Mouse (Mus musculus): ENCODE measurements at regions not wholly inside any gene's neighbourhood (a gene's known extent, or its start where the extent isn't known, plus 50 kb on each side); places are given as distances from the start of the nearest gene placed in this dataset.

GRCm38 (mm10) chr4:47724331-47725004, 250.0 kb downstream of the Sec61b start:
- 12% methylated on average over 8 of the region's 8 CpGs for WGBS
- DNase-seq (ENCODE audit: low spot score) = no peak

GRCm38 (mm10) chr4:47725005-47725340, 250.5 kb downstream of the Sec61b start:
- H3K27ac ChIP-seq (replicated peaks; ENCODE audit: low read depth, low read length) = no peak overlapping the region
- TF ChIP-seq POLR2A (IDR thresholded peaks at IDR 0.05; ENCODE audit: borderline replicate concordance, extremely low read depth, insufficient read depth, insufficient read length) = no peak
- no peak overlapping the region for H3K9ac ChIP-seq (ENCODE audit: low read depth, low read length, severe bottlenecking)
- no peaks in the 10 kb centered on the region for H3K4me1 ChIP-seq (ENCODE audit: control insufficient read depth, insufficient read depth, low read length)
- no peaks in the 10 kb centered on the region for H3K9me3 ChIP-seq (ENCODE audit: control insufficient read depth, low read length)
- no peaks in the 10 kb centered on the region for H3K27me3 ChIP-seq (ENCODE audit: control insufficient read depth, insufficient read depth, low read length)
- H3K4me3 ChIP-seq (replicated peaks; ENCODE audit: low read length) = no peak overlapping the region
- ATAC-seq (ENCODE audit: low FRiP score, low read depth) (no peak), DNase-seq (ENCODE audit: low spot score) (no peak)
- H3K4me2 ChIP-seq (replicated peaks; ENCODE audit: low read depth, low read length, severe bottlenecking) = no peak overlapping the region
- WGBS = 16% methylated on average over 3 of the region's 3 CpGs
- H3K36me3 ChIP-seq (ENCODE audit: control insufficient read depth, insufficient read depth, low read length) = no peaks in the 10 kb centered on the region

More at GRCm38 (mm10) chr4:47724331-47725004, 250.0 kb downstream of the Sec61b start:
- H3K9ac ChIP-seq (ENCODE audit: low read depth, low read length, severe bottlenecking) = no peak overlapping the region
- no peak overlapping the region for H3K27ac ChIP-seq (replicated peaks; ENCODE audit: low read depth, low read length)
- H3K27me3 ChIP-seq (ENCODE audit: control insufficient read depth, insufficient read depth, low read length) = no peaks in the 10 kb centered on the region
- no peak overlapping the region for H3K4me3 ChIP-seq (replicated peaks; ENCODE audit: low read length)
- no peak for ATAC-seq (ENCODE audit: low FRiP score, low read depth)
- TF ChIP-seq POLR2A (IDR thresholded peaks at IDR 0.05; ENCODE audit: borderline replicate concordance, extremely low read depth, insufficient read depth, insufficient read length) = no peak
- no peaks in the 10 kb centered on the region for H3K36me3 ChIP-seq (ENCODE audit: control insufficient read depth, insufficient read depth, low read length)
- H3K4me1 ChIP-seq (ENCODE audit: control insufficient read depth, insufficient read depth, low read length) = no peaks in the 10 kb centered on the region
- H3K4me2 ChIP-seq (replicated peaks; ENCODE audit: low read depth, low read length, severe bottlenecking) = no peak overlapping the region
- no peaks in the 10 kb centered on the region for H3K9me3 ChIP-seq (ENCODE audit: control insufficient read depth, low read length)

DNA sequence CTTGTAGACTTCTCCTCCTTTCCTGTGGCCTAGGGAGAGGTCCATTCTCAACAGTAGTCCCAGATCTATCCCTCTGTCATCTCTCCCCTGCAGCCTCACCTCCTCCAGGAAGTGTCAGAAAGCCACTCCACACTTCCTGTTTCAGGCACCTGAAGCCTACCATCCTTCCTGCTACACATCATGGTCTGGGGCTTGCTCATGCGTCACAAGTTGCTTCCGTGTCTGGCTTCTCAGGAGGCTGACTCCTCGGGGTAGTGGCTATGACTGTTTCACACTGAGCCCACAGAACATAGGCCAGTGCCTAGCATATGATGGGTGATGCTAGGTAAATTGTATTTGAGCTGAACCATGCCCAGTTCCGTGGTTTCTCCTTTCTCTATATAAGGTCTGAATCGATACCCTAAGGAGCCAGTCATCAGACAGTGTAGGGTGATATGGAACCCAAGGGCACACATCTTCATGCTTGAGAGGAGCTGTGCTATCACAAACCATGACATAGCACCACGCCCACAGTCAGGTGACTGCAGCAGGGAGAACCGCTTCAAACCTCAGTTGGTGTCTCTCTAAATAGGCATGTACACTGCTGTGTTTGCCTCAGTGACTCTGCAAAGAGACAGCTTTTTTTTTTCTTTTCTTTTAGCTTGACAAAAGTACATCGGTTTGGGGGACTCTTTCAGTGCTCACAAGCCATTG, 272.2 kb downstream of the Sec61b start:
- no peak for DNase-seq (ENCODE audit: low spot score)
- Histone ChIP-seq H3K9ac (ENCODE audit: low read depth, low read length, severe bottlenecking) (no peak overlapping the region), H3K4me2 (replicated peaks; ENCODE audit: low read depth, low read length, severe bottlenecking) (no peak overlapping the region), H3K27me3 (ENCODE audit: control insufficient read depth, insufficient read depth, low read length) (no peaks in the 10 kb centered on the region), H3K36me3 (ENCODE audit: control insufficient read depth, insufficient read depth, low read length) (no peaks in the 10 kb centered on the region), H3K9me3 (ENCODE audit: control insufficient read depth, low read length) (no peaks in the 10 kb centered on the region), H3K27ac (replicated peaks; ENCODE audit: low read depth, low read length) (no peak overlapping the region), H3K4me3 (replicated peaks; ENCODE audit: low read length) (no peak overlapping the region), H3K4me1 (ENCODE audit: control insufficient read depth, insufficient read depth, low read length) (no peaks in the 10 kb centered on the region)
- no peak for ATAC-seq (ENCODE audit: low FRiP score, low read depth)
- 85% methylated on average over 8 of the region's 8 CpGs for WGBS
- TF ChIP-seq POLR2A (IDR thresholded peaks at IDR 0.05; ENCODE audit: borderline replicate concordance, extremely low read depth, insufficient read depth, insufficient read length) = no peak

- Histone ChIP-seq H3K27ac (replicated peaks; ENCODE audit: low read depth, low read length) (no peak overlapping the region), H3K9me3 (ENCODE audit: control insufficient read depth, low read length) (no peaks in the 10 kb centered on the region), H3K4me1 (ENCODE audit: control insufficient read depth, insufficient read depth, low read length) (no peaks in the 10 kb centered on the region), H3K36me3 (ENCODE audit: control insufficient read depth, insufficient read depth, low read length) (no peaks in the 10 kb centered on the region), H3K9ac (ENCODE audit: low read depth, low read length, severe bottlenecking) (no peak overlapping the region), H3K4me2 (replicated peaks; ENCODE audit: low read depth, low read length, severe bottlenecking) (no peak overlapping the region), H3K27me3 (ENCODE audit: control insufficient read depth, insufficient read depth, low read length) (no peaks in the 10 kb centered on the region), H3K4me3 (replicated peaks; ENCODE audit: low read length) (no peak overlapping the region)
- DNase-seq (ENCODE audit: low spot score) = no peak
- no peak for ATAC-seq (ENCODE audit: low FRiP score, low read depth)
- WGBS = 82% methylated on average over 6 of the region's 6 CpGs
- no peak for TF ChIP-seq POLR2A (IDR thresholded peaks at IDR 0.05; ENCODE audit: borderline replicate concordance, extremely low read depth, insufficient read depth, insufficient read length)
These were observed 272.6 kb upstream of the Nr4a3 start for GRCm38 (mm10) chr4:47772230-47772920.

DNA sequence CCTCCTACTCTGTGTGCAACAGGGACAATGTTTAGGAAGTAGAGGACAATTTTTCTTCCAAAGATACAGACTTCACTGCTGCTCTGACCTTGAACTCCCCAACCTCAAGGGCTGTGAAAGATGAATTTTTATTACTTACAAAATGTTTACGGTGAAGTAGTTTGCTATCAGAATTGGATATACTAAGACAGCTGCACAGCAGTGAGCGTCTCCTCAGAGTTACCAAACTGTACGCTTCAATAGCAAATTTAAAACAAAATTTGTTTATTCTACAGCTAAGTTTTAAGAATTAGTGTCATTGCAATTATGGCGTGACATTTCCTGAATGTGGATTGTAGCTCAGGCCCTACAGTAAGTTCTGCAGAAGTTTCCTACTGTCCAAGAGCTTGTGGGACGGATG, 270.3 kb upstream of the Nr4a3 start:
- no peak overlapping the region for H3K9ac ChIP-seq (ENCODE audit: low read depth, low read length, severe bottlenecking)
- TF ChIP-seq POLR2A (IDR thresholded peaks at IDR 0.05; ENCODE audit: borderline replicate concordance, extremely low read depth, insufficient read depth, insufficient read length) = no peak
- H3K27ac ChIP-seq (replicated peaks; ENCODE audit: low read depth, low read length) = no peak overlapping the region
- no peak overlapping the region for H3K4me2 ChIP-seq (replicated peaks; ENCODE audit: low read depth, low read length, severe bottlenecking)
- H3K4me1 ChIP-seq (ENCODE audit: control insufficient read depth, insufficient read depth, low read length) = no peaks in the 10 kb centered on the region
- H3K27me3 ChIP-seq (ENCODE audit: control insufficient read depth, insufficient read depth, low read length) = no peaks in the 10 kb centered on the region
- H3K36me3 ChIP-seq (ENCODE audit: control insufficient read depth, insufficient read depth, low read length) = no peaks in the 10 kb centered on the region
- ATAC-seq (ENCODE audit: low FRiP score, low read depth) = no peak
- 88% methylated on average over 5 of the region's 5 CpGs for WGBS
- no peak for DNase-seq (ENCODE audit: low spot score)
- no peak overlapping the region for H3K4me3 ChIP-seq (replicated peaks; ENCODE audit: low read length)
- H3K9me3 ChIP-seq (ENCODE audit: control insufficient read depth, low read length) = no peaks in the 10 kb centered on the region

Data from limb, embryonic 14.5 days (tissue).